Mouse (Mus musculus) lung, adult 2 months (tissue): ENCODE data around the gene Camk2n2.

Source experiments
- CTCF ChIP-seq: fragments of 200-500 bp; IDR thresholded peaks from 2 replicates; pipeline ENCODE4 v1.5.1; 2011; ENCODE audit warnings: mild to moderate bottlenecking, low read length, control low read depth; ENCODE audit not compliant: insufficient read depth
- POLR2A ChIP-seq: fragments of 200-500 bp; IDR thresholded peaks from 2 replicates; pipeline ENCODE4 v1.6.1; 2011; ENCODE audit warnings: low read depth, mild to moderate bottlenecking, control low read depth, low read length, borderline replicate concordance; ENCODE audit errors: extremely low read depth

DNA sequence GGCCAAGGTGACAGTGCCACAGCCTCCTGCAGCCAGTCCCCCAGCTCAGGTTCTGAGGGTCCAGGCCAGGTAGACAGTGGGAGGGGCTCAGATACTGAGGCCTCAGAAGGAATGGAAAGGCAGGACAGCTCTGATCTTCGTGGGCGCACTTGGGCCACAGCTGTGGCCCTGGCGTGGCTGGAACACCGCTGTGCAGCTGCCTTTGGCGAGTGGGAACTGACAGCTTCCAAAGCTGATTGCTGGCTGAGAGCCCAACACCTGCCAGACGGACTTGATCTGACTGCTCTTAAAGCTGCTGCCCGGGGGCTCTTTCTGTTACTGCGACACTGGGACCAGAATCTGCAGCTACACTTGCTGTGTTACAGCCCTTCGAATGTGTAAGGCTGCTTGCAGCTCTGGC lies 16.4 kb downstream of the Camk2n2 start:
- TF ChIP-seq CTCF = no peak
- no peak for TF ChIP-seq POLR2A
